Mouse (Mus musculus) testis, adult 2 months (tissue): ENCODE measurements around the gene Rarb.

Experiments used
- CTCF ChIP-seq: fragments of 200-500 bp; IDR thresholded peaks from 2 replicates; pipeline ENCODE4 v1.5.1; 2012; ENCODE audit warnings: low read depth, mild to moderate bottlenecking, inconsistent platforms, low read length, moderate library complexity; ENCODE audit not compliant: control insufficient read depth, insufficient read depth, insufficient replicate concordance
- POLR2A ChIP-seq: fragments of 200-500 bp; IDR thresholded peaks from 2 replicates; pipeline ENCODE4 v1.6.1; 2012; ENCODE audit warnings: low read depth, mild to moderate bottlenecking, inconsistent platforms, low read length, moderate library complexity; ENCODE audit not compliant: control insufficient read depth

GRCm38 (mm10) chr14:16480621-16481020 lies 338.3 kb downstream of the Rarb start:
- TF ChIP-seq CTCF, result no peak
- no peak for TF ChIP-seq POLR2A
